Mouse (Mus musculus) CD8-positive naive resting alpha-beta T cell, adult 2 months (primary cell): Measurements from ENCODE around the gene Triml1.

Source experiments
- DNase-seq, 2 experiments: peaks; one replicate each; pipeline ENCODE4 v3.0.0; 2022; ENCODE audit warnings: low read depth in 2 of 2, low spot score in 2 of 2

The Triml1 gene

DNA sequence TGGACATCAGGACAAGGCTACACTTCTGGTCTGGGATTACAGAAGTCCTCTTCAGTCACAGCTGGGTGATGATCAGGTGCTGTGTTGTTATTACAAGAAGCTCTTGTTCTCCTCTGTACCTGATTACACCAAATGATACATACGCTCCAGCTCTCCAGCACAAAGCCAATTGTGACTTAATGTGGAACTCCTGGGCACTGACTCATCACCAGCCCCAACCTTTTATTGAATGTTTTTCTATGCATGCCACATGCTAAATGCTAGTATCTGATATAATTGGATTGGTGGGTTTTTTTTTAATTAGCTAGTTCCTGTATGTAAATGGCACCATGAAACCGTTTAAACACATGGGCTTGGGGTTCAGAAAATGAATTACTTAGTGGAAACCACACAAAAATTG is at the start of gene Triml1:
Triml1 (minus strand) TSS at position 101 of the 400 bp plus-strand sequence.
- no peak for DNase-seq

DNA sequence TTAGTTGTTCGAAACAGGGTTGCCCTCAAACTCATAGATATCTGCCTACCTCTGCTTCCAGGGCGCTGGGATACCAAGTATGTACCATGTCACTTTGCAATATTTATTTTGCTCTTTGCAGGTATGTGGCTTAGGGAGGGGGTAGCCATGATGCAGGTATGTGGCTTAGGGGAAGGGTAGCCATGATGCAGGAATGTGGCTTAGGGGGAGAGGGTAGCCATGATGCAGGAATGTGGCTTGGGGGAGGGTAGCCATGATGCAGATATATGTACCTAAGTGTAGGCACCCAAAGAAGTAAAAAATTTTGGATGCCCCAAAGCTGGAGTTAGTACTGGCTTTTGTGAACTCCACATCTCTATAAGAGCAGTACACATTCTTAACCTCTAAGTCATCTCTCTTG is 41.0 kb upstream of the Triml1 start:
- no peak for DNase-seq

GRCm38 (mm10) chr8:43180054-43180690 is 38.9 kb upstream of the Triml1 start, which contains the start of gene Triml2:
Triml2 (plus strand) TSS chr8:43180541.
- DNase-seq, result no peak

GRCm38 (mm10) chr8:43179189-43179588 is 37.9 kb upstream of the Triml1 start:
- no peak for DNase-seq

- no peak for DNase-seq
Observed at GRCm38 (mm10) chr8:43178263-43178662, 37.0 kb upstream of the Triml1 start.

- DNase-seq, result no peak
Observed at GRCm38 (mm10) chr8:43176766-43177486, 35.6 kb upstream of the Triml1 start.

DNA sequence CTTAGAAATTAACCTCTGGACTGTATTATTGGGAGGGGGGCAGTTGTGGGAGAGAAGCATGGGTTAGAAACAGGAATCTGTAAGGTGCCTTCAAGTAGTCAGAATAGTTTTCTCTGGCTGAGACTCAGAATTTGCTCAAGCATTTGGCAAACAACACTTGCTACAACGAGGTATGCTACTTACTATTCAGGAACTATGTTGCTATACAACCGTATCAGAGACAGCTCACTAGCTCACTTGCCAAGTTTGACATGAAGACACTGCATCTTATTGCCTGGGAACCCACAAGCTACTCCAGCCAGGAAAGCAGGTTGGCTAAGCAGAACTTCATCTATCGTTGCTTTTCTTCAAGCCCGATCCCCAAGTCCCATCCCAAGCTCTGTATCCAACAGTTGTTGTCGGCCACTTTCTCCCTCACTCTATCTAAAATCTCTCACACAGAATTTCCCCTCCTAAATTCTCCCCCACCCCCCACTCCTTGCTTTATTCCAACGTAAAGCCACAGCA is 28.0 kb upstream of the Triml1 start:
- DNase-seq, result no peak

GRCm38 (mm10) chr8:43168083-43168482 is 26.8 kb upstream of the Triml1 start:
- DNase-seq, result no peak

DNA sequence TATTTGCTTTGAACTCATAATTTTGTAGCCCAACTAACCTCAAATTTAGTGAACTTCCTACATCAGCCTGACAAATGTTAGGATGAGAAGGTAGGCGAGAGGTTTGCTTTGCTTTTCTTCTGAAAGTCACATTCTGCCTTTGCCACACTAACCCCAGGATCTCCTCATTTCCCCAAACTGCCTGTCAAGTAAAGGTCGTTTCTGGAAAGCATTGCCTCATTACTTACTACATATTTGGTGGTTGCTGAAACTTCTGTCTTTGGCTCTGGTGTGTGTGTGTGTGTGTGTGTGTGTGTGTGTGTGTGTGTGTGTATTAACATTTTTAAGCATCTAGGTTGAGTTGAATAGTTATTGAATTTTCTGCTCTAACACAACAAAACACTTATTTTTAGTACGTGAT is 23.2 kb upstream of the Triml1 start:
- DNase-seq, result no peak

GRCm38 (mm10) chr8:43163255-43163654 is 22.0 kb upstream of the Triml1 start:
- DNase-seq, result no peak

- DNase-seq, result no peak
Observed at GRCm38 (mm10) chr8:43149307-43149706, 8.0 kb upstream of the Triml1 start.

DNA sequence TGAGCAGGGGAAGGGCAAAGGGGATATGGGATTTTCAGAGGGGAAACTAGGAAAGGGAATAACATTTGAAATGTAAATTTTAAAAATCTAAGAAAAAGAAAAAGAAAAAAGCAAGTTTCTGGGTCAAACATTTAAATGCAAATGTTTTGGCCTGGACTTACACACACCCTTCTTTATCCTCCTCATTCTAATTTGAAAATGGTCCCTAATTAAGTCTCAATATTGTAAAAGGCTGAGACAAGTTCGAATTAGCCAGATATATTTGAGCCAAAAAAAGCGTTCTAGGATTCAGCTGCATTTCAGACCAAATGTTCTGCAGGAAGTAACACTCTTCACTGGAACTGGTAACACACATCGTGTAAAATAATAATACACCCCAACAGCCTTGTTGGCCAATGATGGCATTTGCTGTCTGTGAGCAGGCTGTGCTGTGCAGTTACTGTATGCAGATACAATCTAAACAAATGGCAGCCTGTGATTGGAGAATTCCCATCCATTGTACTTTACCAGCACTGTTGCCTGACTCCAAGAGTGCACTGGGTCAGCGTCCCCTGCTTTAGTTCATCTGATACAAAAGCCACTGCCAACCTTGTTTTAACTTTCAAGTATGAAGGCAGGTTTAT is 30.0 kb downstream of the Triml1 start:
- DNase-seq, result no peak
